Mouse (Mus musculus) natural killer cell, adult 2 months (primary cell): ENCODE measurements at regions not wholly inside any gene's neighbourhood (a gene's known extent, or its start where the extent isn't known, plus 50 kb on each side); places are given as distances from the start of the nearest gene placed in this dataset.

Experiments
- DNase-seq, 2 experiments: peaks; one replicate each; pipeline ENCODE4 v3.0.0; 2022; ENCODE audit warnings: low spot score in 2 of 2

DNA sequence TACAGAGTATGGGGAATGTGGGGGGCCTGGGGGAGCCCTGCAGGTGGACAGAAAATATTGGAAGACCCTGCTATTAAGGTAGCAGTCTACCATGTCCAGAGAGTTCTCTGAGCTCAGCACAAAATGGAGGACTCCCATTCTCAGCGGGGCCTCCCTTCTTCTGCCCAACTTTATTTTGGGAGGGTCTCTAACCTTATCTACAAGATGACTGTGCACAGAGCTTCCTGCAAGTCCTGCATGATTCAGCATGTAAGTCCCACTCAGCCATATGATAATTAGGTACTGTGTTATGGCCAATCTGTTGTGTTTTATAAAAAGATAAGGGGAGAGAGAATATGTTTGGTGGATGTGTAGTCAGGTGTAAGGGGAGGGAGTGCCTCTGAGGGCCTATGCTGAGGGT is 74.1 kb downstream of the Ets2 start:
- no peak for DNase-seq

DNA sequence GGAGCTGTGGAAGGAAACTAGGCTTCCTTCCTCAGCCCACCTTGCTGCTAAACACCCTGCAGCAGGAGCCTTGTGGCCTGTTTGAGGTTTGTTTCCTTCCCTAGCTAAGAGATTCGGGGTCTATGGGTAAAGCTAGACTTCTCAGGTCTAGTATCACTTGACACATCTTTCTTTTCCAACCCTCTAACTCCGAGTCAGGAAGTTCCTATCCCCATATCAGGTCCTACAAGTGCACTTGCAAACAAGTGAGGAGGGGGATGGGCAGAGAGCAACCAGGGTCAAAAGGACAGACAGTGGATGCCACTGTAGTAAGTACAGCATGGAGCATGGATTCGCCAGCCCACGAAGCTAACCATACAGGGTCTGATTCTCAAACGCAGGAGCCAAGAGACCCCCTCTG is 73.5 kb downstream of the Ets2 start:
- DNase-seq, result no peak

DNA sequence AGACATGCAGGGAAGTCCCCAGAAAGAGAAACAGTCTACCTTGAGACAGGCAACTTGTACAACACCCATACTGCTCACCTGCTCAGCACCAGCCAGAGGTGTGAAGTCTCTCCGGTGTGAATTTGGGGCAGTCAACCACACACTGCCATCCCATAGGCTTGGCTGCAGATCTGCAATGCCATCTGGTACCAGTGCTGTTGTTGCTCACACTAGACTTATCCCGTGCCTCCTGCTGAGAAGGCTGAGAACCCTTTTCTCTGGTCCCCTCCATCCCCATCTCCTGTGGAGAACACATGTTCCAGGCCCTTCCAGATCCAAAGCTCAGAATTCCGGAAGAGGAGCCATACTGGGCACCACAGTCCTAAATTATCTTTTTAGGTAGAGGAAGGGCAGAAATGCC is 71.3 kb downstream of the Ets2 start:
- no peak for DNase-seq
